Mouse (Mus musculus) natural killer cell, adult 2 months (primary cell): ENCODE data around the gene Sec24c.

Source experiments
- DNase-seq, 2 experiments: peaks; one replicate each; pipeline ENCODE4 v3.0.0; 2022; ENCODE audit warnings: low spot score in 2 of 2

Gene Sec24c

GRCm38 (mm10) chr14:20733952-20734774 lies 60.1 kb downstream of the Sec24c start, which contains the start of gene Ndst2:
TSS of gene Ndst2 (minus strand) at chr14:20734562.
- peak; percentile 82 to 86 for DNase-seq

GRCm38 (mm10) chr14:20735052-20735451 lies 60.9 kb downstream of the Sec24c start:
- DNase-seq, result no peak

GRCm38 (mm10) chr14:20735892-20736390 lies 61.8 kb downstream of the Sec24c start:
- no peak for DNase-seq

- DNase-seq, result peak; percentile 33 to 53
Measured at GRCm38 (mm10) chr14:20737306-20737705, 63.2 kb downstream of the Sec24c start.

GRCm38 (mm10) chr14:20738511-20738910 lies 64.4 kb downstream of the Sec24c start:
- DNase-seq, result no peak

GRCm38 (mm10) chr14:20741301-20741700 lies 67.2 kb downstream of the Sec24c start:
- no peak for DNase-seq

- DNase-seq, result no peak
Measured at GRCm38 (mm10) chr14:20743614-20744013, 69.5 kb downstream of the Sec24c start.
